Mouse (Mus musculus) macrophage (primary cell): Measurements from ENCODE around the gene Pik3r2. TPM values are rescaled to one million over a fixed set of nuclear protein-coding genes. Genes with fewer than 3 reads are reported as not detected.
A peak's percentile ranks its signal among the peaks of the same experiment; 100 is the strongest.

Source experiments
- H3K27ac ChIP-seq: fragments of 350-480 bp; formaldehyde crosslinking; 2 replicates; pipeline ENCODE4 v1.9.0; 2021
- H3K36me3 ChIP-seq: fragments of 350-480 bp; formaldehyde crosslinking; 2 replicates; pipeline ENCODE4 v1.9.0; 2021; ENCODE audit errors: inconsistent target
- H3K4me3 ChIP-seq: fragments of 350-480 bp; formaldehyde crosslinking; 2 replicates; pipeline ENCODE4 v1.9.0; 2021; ENCODE audit errors: inconsistent target
- H3K79me2 ChIP-seq: fragments of 350-480 bp; formaldehyde crosslinking; 2 replicates; pipeline ENCODE4 v1.9.0; 2021; ENCODE audit errors: inconsistent target
- WGBS: methylation state at CpG from one replicate; pipeline ENCODE4 v1.1.7; 2026; ENCODE audit warnings: inconsistent platforms; ENCODE audit not compliant: missing documents; 5-methylcytosine and 5-hydroxymethylcytosine counted together
- polyA plus RNA-seq: library from polyadenylated mRNA; stranded (reverse); fragments of 250-400 nt; gene quantifications from 3 replicates; pipeline ENCODE4 v1.2.4, GENCODE M21; 2018; ENCODE audit warnings: inconsistent platforms

Gene Pik3r2
- polyA plus RNA-seq, 1 experiment from 2014 or later, result 23.3 TPM

DNA sequence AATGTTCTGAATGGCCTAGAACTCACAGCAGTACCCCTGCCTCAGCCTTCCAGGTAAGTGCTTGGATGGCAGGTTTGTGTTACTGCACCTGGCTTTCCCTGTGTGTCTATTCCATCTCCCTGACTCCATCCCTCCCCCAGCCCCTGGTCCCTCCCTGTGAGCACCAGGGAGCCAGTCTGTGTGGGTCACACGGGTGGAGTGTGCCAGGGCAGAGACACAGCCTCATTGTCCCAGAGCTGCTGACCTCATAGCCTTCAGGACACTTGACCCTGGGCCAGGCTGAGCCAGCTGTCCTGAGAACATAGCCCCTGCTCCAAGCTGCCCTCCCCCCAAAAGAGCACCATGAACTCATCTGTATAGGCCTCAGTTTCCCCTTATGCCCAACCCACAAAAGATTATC is 30.8 kb upstream of the Pik3r2 start:
- Histone ChIP-seq H3K36me3 (no peaks in the 10 kb centered on the region), H3K4me3 (no peak overlapping the region), H3K27ac (peak overlapping the region; percentile 96), H3K79me2 (peaks cover 21% of the 10 kb centered on the region)
- WGBS, result 89% methylated on average over 1 of the region's 1 CpGs

DNA sequence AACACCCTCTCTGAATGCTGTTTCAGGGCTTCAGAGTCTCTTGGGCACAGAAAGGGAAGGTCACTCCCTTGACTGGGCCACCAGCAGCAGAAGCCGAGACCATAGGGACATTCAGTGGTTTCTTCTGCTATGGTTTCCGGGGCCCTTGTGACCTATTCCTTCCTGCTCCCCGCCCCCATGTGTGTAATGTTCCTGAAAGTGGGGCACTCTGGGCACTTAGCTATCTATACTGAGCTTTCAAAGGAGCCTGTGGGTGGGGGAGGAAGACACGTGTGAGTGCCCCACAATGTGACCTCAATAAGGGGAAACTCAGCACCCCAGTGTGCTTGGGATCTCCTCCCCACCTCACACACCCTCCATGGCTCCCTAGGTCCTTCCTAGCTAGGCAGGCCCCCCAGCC is 30.0 kb upstream of the Pik3r2 start:
- Histone ChIP-seq H3K27ac (peak overlapping the region; percentile 96), H3K79me2 (peaks cover 29% of the 10 kb centered on the region), H3K4me3 (no peak overlapping the region), H3K36me3 (no peaks in the 10 kb centered on the region)
- WGBS, result 1% methylated on average over 4 of the region's 4 CpGs

DNA sequence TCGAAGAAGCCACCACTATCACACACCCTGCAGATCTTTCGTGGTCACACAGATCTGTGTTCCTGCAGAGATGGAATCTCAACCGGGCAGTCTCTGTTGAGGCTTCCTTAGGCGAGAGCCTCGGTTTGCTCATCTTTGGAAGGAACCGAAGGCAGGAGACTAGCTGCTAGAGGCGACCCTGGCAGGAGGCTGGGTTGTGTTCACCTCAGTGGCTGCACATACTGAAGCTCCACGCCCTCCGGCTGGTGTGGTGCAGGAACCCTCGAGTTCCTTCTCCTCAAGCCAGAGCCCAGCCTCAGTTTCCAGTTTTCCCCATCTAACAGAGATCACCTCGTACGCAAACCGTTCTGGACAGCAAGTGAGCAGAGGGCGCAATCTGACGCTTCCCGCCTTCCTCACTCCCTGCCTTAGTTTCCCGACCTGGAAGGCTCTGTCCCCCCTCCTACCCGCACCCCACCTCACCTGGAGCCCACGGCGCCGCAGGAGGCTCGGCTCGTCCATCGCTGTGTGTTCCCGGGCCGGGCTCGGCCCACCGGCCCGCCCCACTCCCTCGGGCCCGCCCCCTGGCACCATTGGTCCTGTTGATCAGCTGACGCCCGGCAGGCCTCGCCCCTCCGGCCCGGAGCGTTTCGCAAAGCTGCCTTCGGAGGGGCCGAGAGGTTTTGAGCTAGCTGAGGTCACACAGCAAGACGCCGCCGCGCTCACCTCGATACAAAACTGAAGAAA is 28.1 kb upstream of the Pik3r2 start, which contains the start of gene Mast3:
Mast3 (minus strand) TSS at position 574 of the 726 bp plus-strand sequence.
- Histone ChIP-seq H3K36me3 (no peaks in the 10 kb centered on the region), H3K79me2 (peaks cover 45% of the 10 kb centered on the region), H3K4me3 (peak within 1 kb of the TSS; percentile 92), H3K27ac (peak within 1 kb of the TSS; percentile 96)
- under 1% methylated on average over 45 of the region's 45 CpGs for WGBS

DNA sequence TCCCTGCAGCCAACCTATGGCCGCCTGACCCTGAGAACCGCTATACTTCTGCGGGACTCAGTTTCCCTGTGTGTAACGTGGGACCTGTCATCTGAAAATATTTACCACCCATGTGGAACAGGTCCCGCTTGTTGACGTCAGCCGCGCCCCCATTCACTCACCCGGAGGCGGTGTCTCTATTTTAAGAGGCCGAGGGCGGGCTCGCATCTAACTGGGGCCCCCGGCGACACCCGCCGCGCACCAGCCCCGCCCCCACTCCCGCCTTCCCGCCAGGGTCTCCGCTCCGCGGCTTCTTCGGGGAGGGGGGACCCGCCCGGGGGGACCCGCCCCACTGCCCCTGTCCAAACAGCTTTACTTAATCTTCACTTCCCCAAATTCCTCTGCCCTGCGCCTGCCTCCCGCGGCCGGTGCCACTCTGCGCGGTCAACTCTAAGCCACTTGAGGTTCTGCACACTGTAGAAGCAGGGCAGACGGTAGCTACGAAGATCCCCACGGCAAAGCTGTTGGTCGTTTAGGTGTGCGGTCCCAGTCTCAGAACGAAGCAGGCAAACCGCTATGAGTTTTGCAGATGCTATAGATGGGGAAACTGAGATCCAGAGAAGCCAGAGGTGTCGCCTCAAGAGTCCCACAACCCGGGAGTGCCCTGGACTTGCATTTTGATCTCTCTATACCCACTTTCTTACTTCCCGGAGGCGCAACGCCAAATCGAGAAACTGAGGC is 27.4 kb upstream of the Pik3r2 start:
- peak overlapping the region; percentile 85 for H3K27ac ChIP-seq
- WGBS, result 1% methylated on average over 47 of the region's 47 CpGs
- H3K4me3 ChIP-seq, result peak overlapping the region; percentile 92
- peaks cover 45% of the 10 kb centered on the region for H3K79me2 ChIP-seq
- H3K36me3 ChIP-seq, result no peaks in the 10 kb centered on the region

DNA sequence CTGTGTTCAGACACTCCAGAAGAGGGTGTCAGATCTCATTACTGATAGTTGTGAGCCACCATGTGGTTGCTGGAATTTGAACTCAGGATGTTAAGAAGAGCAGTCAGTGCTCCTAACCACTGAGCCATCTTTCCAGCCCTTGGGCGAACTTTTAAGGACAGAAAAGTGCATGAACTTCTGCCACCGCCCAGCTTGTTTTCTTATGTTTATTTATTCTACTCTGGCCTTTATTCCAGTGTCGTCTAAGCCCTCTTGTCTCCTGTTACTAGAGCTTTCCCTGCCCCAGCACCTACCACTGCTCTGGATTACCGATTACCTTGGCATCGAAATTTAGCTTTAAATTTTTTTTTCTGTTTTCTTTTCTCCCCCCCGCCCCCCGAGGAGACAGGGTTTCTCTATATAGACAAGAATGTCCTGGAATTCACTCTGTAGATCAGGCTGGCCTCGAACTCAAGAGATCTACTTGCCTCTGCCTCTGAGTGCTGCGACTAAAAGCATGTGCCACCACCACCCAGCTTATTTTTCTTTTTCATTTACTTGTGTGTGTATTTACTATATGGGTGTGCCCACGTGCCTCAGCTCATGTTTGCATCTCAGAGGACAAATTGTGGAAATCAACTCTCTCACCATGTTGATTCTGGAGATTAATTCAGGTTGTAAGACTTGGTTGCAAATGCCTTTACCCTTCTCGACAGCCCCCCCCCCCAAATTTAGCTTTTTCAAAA is 26.4 kb upstream of the Pik3r2 start:
- peak overlapping the region; percentile 43; the same call in 1 of the 2 replicates for H3K27ac ChIP-seq
- H3K4me3 ChIP-seq, result peak overlapping the region; percentile 92; the same call in 1 of the 2 replicates
- peaks cover 45% of the 10 kb centered on the region for H3K79me2 ChIP-seq
- 87% methylated on average over 10 of the region's 11 CpGs for WGBS
- no peaks in the 10 kb centered on the region for H3K36me3 ChIP-seq

DNA sequence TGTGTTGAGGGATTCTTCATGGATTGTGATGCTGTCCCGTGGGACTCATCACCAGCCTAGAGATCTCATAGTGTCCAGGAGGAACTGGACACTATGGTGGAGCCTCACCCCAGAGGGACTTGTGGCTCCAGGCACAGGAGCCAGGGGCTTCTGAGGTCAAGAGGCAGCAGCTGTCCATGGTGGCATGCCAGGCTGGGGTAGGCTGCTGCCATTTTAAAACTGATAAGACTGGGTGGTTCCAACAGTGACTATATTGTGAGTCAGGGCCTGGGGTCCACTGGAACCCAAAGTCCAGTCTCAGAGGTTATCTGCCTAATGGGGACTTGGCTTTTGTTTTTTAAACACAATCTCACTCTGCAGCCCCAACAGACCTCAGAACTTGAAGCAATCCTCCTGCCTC is 25.3 kb upstream of the Pik3r2 start:
- no peak overlapping the region for H3K4me3 ChIP-seq
- 90% methylated on average over 1 of the region's 1 CpGs for WGBS
- peaks cover 45% of the 10 kb centered on the region for H3K79me2 ChIP-seq
- no peaks in the 10 kb centered on the region for H3K36me3 ChIP-seq
- H3K27ac ChIP-seq, result no peak overlapping the region

DNA sequence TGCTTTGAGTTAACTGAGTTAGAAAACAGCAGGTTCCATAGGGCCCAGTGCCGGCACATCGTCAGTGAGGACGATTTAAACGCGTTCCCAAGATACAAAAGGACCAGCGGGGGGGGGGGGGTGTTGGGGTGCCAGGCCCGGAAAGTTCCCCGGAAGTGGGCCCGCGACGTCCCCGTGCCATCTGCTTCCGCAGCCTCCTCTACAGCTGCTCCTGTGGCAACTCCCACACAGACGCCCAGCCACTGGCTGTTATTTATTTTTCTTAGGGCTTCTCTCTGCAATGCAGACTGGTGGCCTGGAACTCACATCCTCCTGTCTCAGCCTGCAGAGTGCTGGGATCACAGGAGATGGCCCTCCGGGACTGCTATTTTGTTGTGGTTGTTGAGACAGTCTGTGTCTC is 24.6 kb upstream of the Pik3r2 start:
- Histone ChIP-seq H3K79me2 (peaks cover 45% of the 10 kb centered on the region), H3K27ac (peak overlapping the region; percentile 15; the same call in 1 of the 2 replicates), H3K4me3 (no peak overlapping the region), H3K36me3 (no peaks in the 10 kb centered on the region)
- 16% methylated on average over 11 of the region's 15 CpGs for WGBS

DNA sequence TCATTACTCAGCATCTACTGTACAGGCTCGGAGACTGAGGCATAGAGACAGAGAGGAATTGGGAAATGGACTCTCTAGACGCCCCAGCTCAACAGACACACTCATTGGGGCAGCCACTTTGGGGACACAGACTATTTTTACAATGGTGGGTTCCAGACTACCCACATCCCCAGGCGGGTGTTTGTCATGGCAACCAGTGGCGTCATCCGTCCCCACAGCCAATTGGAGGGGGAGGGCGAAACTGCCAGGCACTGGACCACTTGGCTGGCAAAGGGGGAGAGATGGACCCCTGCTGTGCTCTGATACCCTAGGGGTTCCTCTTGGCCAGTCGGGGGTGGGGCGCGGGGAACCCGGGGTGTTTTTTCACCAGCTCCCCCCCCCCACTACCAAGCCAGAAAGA is 24.1 kb upstream of the Pik3r2 start:
- H3K4me3 ChIP-seq, result no peak overlapping the region
- H3K79me2 ChIP-seq, result peaks cover 49% of the 10 kb centered on the region
- WGBS, result 61% methylated on average over 10 of the region's 10 CpGs
- H3K36me3 ChIP-seq, result no peaks in the 10 kb centered on the region
- peak overlapping the region; percentile 15; the same call in 1 of the 2 replicates for H3K27ac ChIP-seq

DNA sequence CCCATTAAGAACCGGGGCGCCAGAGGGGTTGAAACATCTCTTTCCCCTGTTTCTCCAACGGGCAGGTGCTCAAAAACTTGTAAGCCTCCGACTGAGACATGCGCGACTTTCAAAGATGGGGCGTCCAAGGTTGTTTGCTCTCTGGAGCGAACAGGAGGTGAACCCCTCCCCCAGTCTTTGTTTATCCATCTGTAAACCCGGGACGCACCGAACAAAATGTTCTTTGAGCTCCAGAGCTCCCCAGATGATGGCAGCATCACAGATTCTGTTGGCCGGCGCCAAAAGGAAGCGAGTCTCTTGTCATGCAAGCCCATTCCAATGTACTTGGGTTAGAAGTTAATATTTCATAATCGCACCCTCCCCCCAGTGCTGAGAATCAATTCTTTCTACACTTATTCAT is 21.8 kb upstream of the Pik3r2 start:
- 55% methylated on average over 15 of the region's 15 CpGs for WGBS
- Histone ChIP-seq H3K36me3 (no peaks in the 10 kb centered on the region), H3K79me2 (peaks cover 53% of the 10 kb centered on the region), H3K4me3 (no peak overlapping the region), H3K27ac (no peak overlapping the region)

DNA sequence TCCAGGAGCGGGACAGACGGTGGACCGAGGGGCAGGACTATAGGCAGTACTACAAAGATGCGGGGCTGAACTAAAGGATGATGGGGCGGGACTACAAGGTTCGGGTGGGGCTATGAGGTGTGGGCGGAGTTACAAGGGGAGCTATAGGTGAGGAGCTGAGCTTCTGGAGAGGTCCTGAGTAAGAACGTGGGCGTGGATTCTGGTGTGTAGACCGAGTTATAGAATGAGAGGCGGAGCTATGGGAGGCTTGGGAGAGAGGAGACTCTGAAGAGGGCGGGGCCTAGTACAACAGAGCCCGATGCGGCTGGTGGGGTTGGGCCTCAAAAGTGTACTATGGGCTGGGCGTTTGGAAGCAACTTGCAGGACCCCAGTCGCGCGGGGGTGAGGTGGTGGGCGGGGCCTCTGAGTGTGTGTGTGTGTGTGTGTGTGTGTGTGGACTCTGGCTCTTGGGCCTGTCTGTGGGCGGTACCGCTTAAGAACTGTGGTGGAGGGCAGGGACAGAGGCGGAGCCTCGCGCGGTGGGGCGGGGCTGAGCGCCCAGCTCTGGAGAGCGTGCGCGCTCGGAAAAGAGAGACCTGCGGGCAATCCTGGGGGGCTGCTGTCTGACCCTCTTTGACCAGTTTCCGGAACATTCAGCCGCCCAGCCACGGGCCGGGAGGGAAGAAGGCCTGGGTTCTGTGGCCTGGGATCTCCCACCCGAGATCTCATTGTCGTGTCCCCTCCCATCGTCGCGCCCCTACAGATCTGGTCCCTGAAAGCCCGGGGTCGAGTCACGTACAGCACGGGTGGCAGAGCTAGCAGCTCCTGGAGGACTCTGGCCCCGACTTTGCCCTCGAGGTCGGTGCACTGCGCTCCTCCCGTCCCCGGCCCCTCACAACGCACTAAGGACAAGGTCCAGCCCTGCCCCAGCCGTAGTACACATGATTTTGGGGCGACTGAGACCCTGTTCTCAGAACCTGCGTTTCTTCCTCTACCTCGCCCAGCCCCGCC is 20.9 kb upstream of the Pik3r2 start:
- peak overlapping the region; percentile 32 for H3K4me3 ChIP-seq
- no peaks in the 10 kb centered on the region for H3K36me3 ChIP-seq
- peak overlapping the region; percentile 27; the same call in 1 of the 2 replicates for H3K27ac ChIP-seq
- WGBS, result 4% methylated on average over 54 of the region's 57 CpGs
- peaks cover 44% of the 10 kb centered on the region for H3K79me2 ChIP-seq

DNA sequence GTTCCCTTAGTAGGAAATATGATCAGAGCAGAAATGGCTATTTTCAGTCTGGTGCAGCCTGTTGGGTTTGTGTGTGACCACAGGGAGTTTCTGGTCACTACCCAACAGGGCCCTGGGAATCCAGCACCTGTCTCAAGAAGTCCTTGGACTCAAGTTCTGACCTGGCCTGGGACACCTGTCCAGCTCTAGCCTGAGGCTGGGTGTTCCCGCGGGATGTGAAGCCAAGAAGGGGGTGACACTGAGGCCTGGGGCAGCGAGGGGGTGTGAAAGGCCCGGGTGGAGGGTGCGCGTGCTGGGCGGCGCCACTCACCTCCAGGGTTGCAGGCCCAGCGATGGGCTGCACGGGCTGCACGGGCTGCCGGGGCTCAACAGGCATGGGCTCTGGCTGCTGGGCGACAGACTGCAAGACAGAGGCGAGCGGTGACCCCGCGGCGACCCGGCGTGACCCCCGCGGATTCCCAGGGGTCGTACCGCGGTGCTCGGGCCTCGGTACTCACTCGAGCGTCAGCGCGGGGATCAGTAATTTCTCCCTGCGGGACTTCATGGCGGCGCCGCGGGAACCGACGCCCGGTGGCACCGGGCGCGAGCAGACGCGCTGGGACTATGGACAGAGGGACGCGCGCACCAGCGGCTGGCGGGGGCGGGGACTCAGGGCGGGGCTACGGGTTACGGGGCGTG is 20.0 kb upstream of the Pik3r2 start:
- WGBS, result 19% methylated on average over 44 of the region's 54 CpGs
- no peak overlapping the region for H3K4me3 ChIP-seq

DNA sequence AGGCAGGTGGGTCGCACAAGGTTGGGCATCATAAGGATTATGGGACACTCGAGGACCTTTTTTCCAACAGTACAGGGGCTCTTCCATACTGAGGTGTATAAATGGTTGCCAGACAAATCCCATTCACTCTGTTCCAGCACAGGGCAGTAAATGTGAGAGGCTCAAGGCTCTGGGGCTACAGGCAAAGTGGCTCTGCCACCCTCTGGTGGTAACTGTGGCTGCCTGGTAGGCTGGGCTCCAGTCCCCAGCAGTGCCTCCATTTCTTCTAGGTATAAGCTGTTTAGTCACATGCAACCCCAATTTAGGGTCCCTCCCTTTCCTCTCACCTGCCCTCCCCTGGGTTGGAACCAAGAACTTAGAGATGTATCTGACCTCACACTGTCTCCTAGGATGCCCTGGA is 18.9 kb upstream of the Pik3r2 start:
- Histone ChIP-seq H3K79me2 (peaks cover 42% of the 10 kb centered on the region), H3K36me3 (no peaks in the 10 kb centered on the region), H3K4me3 (no peak overlapping the region)

More for the DNA sequence above, 20.0 kb upstream of the Pik3r2 start:
- peaks cover 40% of the 10 kb centered on the region for H3K79me2 ChIP-seq
- no peaks in the 10 kb centered on the region for H3K36me3 ChIP-seq
- H3K27ac ChIP-seq, result no peak overlapping the region

DNA sequence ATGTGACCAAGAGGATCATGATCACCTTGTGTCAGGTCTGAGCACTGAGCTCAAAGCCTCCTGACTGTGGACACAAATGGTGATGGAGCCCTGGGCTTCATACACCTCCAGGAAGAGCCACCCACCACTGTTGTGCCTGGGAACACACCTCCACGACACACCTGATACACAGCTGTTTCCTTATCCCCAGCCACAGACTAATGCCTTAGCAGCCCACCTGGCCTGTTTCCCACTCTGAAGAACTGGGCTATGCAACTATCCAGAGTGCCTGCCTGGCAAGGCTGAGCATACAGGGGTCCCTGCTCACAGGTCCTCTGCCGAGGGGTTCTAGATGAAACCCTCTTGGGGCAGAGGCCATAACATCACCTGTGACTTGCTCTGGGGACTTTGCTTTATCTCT is 17.7 kb upstream of the Pik3r2 start:
- Histone ChIP-seq H3K79me2 (peaks cover 48% of the 10 kb centered on the region), H3K4me3 (no peak overlapping the region), H3K36me3 (peaks cover 9% of the 10 kb centered on the region), H3K27ac (no peak overlapping the region)
- 86% methylated on average over 2 of the region's 2 CpGs for WGBS

More for the DNA sequence above, 18.9 kb upstream of the Pik3r2 start:
- 100% methylated on average over 1 of the region's 2 CpGs for WGBS
- no peak overlapping the region for H3K27ac ChIP-seq
